9 mouse cellular contexts compared by ENCODE assay signal in genomic region chr8:103441163-103441562, GRCm38 (mm10).
A peak's percentile ranks its signal among the peaks of the same experiment; 100 is the strongest.
DNase-seq lines count a peak whose midpoint lies in the region; ATAC-seq and TF ChIP-seq lines count a peak whose summit lies in the region.
"Had no signal": no experiment of that assay in that cellular context is flagged by ENCODE, and none has a peak within 500 bp of the region (broad histone marks: within the 10 kb centered on the region; RNA-seq: fewer than 3 reads in every experiment).

No protein-coding gene starts in this region.

- no peaks in the 10 kb centered on the region for H3K36me3 ChIP-seq in intestine, postnatal 0 days (ENCODE audit: control insufficient read depth, insufficient read depth)
- H3K36me3 ChIP-seq in intestine, embryonic 15.5 days = no peaks in the 10 kb centered on the region
- H3K36me3 ChIP-seq in forebrain, embryonic 13.5 days (ENCODE audit: poor library complexity, severe bottlenecking) = no peaks in the 10 kb centered on the region
- H3K36me3 ChIP-seq: embryonic facial prominence, embryonic 12.5 days had no signal

- no peaks in the 10 kb centered on the region for H3K9me3 ChIP-seq in intestine, postnatal 0 days (ENCODE audit: control insufficient read depth)
- no peaks in the 10 kb centered on the region for H3K9me3 ChIP-seq in intestine, embryonic 15.5 days
- no peaks in the 10 kb centered on the region for H3K9me3 ChIP-seq in forebrain, embryonic 13.5 days (replicated peaks)
- H3K9me3 ChIP-seq: embryonic facial prominence, embryonic 12.5 days had no signal

- H3K27ac ChIP-seq in intestine, postnatal 0 days (ENCODE audit: low read depth, low read length) = no peak overlapping the region
- no peak overlapping the region for H3K27ac ChIP-seq in intestine, embryonic 15.5 days
- H3K27ac ChIP-seq in cortical plate, adult 2 months (ENCODE audit: insufficient read depth, low read length) = no peak overlapping the region
- no peak overlapping the region for H3K27ac ChIP-seq in forebrain, embryonic 13.5 days
- H3K27ac ChIP-seq: embryonic facial prominence, embryonic 12.5 days had no signal

- no peak overlapping the region for H3K4me2 ChIP-seq in intestine, postnatal 0 days (replicated peaks; ENCODE audit: low read depth)
- no peak overlapping the region for H3K4me2 ChIP-seq in intestine, embryonic 15.5 days (replicated peaks)
- H3K4me2 ChIP-seq in forebrain, embryonic 13.5 days = no peak overlapping the region
- H3K4me2 ChIP-seq: embryonic facial prominence, embryonic 12.5 days had no signal

- 58% methylated on average over 5 of the region's 5 CpGs for WGBS in intestine, postnatal 0 days
- 54% methylated on average over 5 of the region's 5 CpGs for WGBS in intestine, embryonic 15.5 days
- 36% methylated on average over 5 of the region's 5 CpGs for WGBS in lung, adult 2 months
- 75% methylated on average over 5 of the region's 5 CpGs for WGBS in forebrain, embryonic 13.5 days

- no peak overlapping the region for H3K9ac ChIP-seq in intestine, postnatal 0 days (ENCODE audit: low read depth, low read length)
- no peak overlapping the region for H3K9ac ChIP-seq in intestine, embryonic 15.5 days
- H3K9ac ChIP-seq in forebrain, embryonic 13.5 days = no peak overlapping the region
- H3K9ac ChIP-seq: embryonic facial prominence, embryonic 12.5 days had no signal

- no peaks in the 10 kb centered on the region for H3K4me1 ChIP-seq in intestine, postnatal 0 days (replicated peaks; ENCODE audit: control insufficient read depth, insufficient read depth, low read length)
- no peaks in the 10 kb centered on the region for H3K4me1 ChIP-seq in intestine, embryonic 15.5 days (replicated peaks)
- peaks cover 2% of the 10 kb centered on the region; the same call in 1 of the 2 replicates for H3K4me1 ChIP-seq in cortical plate, adult 2 months (ENCODE audit: control insufficient read depth, insufficient read depth, low read length)
- no peaks in the 10 kb centered on the region for H3K4me1 ChIP-seq in lung, adult 2 months (ENCODE audit: control insufficient read depth, insufficient read depth, low read length)
- peaks cover 5% of the 10 kb centered on the region; the same call in 1 of the 2 replicates for H3K4me1 ChIP-seq in forebrain, embryonic 13.5 days

- peak; percentile 72 for TF ChIP-seq CTCF in intestine, postnatal 0 days (IDR thresholded peaks at IDR 0.05; ENCODE audit: low read depth)
- TF ChIP-seq CTCF in cortical plate, adult 2 months (IDR thresholded peaks at IDR 0.05; ENCODE audit: extremely low read depth, insufficient read depth, low read length) = peak; percentile 36; the same call in 1 of the 2 replicates
- TF ChIP-seq CTCF in lung, adult 2 months (IDR thresholded peaks at IDR 0.05; ENCODE audit: insufficient read depth, low read length) = no peak

- H3K4me3 ChIP-seq in intestine, postnatal 0 days (ENCODE audit: low read depth, low read length) = no peak overlapping the region
- H3K4me3 ChIP-seq in intestine, embryonic 15.5 days (replicated peaks) = no peak overlapping the region
- no peak overlapping the region for H3K4me3 ChIP-seq in cortical plate, adult 2 months (ENCODE audit: insufficient read depth, low read length)
- H3K4me3 ChIP-seq in lung, adult 2 months (replicated peaks; ENCODE audit: extremely low read depth, low read depth, low read length) = no peak overlapping the region
- H3K4me3 ChIP-seq in forebrain, embryonic 13.5 days = no peak overlapping the region
- H3K4me3 ChIP-seq: embryonic facial prominence, embryonic 12.5 days had no signal

- TF ChIP-seq POLR2A in cortical plate, adult 2 months (IDR thresholded peaks at IDR 0.05; ENCODE audit: extremely low read depth, insufficient read depth, low read length) = no peak
- no peak for TF ChIP-seq POLR2A in lung, adult 2 months (IDR thresholded peaks at IDR 0.05; ENCODE audit: borderline replicate concordance, extremely low read depth, low read depth, low read length)

- no peaks in the 10 kb centered on the region for H3K27me3 ChIP-seq in intestine, postnatal 0 days (replicated peaks; ENCODE audit: control insufficient read depth, insufficient read depth, low read length)
- H3K27me3 ChIP-seq in intestine, embryonic 15.5 days (replicated peaks) = no peaks in the 10 kb centered on the region
- peaks cover 22% of the 10 kb centered on the region; the same call in 1 of the 2 replicates for H3K27me3 ChIP-seq in forebrain, embryonic 13.5 days
- H3K27me3 ChIP-seq: embryonic facial prominence, embryonic 12.5 days had no signal

- no peak for ATAC-seq in intestine, postnatal 0 days
- ATAC-seq in intestine, embryonic 15.5 days = no peak
- ATAC-seq in CD4-positive, CD25-positive, alpha-beta regulatory T cell, adult 4 months = no peak
- no peak for ATAC-seq in forebrain, embryonic 13.5 days

- peak; percentile 57 for DNase-seq in NIH3T3 (ENCODE audit: low read depth)
- DNase-seq in lung, adult 2 months = peak; percentile 7
- DNase-seq in urinary bladder, postnatal 25 days (ENCODE audit: low spot score) = no peak
